Mouse (Mus musculus) bone marrow, adult 2 months (tissue): ENCODE results near the gene Zfp462.

Experiments used
- CTCF ChIP-seq: fragments of 200-500 bp; IDR thresholded peaks from 2 replicates; pipeline ENCODE4 v1.5.1; 2011; ENCODE audit warnings: low read length, control low read depth; ENCODE audit not compliant: control insufficient read depth, insufficient read depth
- POLR2A ChIP-seq: fragments of 200-500 bp; IDR thresholded peaks from 2 replicates; pipeline ENCODE4 v1.6.1; 2011; ENCODE audit warnings: low read depth, mild to moderate bottlenecking, control low read depth, low read length, borderline replicate concordance; ENCODE audit not compliant: control insufficient read depth

- TF ChIP-seq CTCF (no peak), POLR2A (no peak)
Measured at GRCm38 (mm10) chr4:54963551-54963950, 18.7 kb downstream of the Zfp462 start.
